Mouse (Mus musculus): ENCODE results near the gene Tbc1d10a. TPM values are rescaled to one million over a fixed set of nuclear protein-coding genes. Genes with fewer than 3 reads are reported as not detected.
"Not testable (repeated sequence)": the region's sequence is repeated elsewhere in the genome, so short reads cannot be mapped to it uniquely, and the experiment has no call there.

Gene Tbc1d10a
- total RNA-seq, 2 experiments from 2014 or later: 32.9 to 33.2 TPM

DNA sequence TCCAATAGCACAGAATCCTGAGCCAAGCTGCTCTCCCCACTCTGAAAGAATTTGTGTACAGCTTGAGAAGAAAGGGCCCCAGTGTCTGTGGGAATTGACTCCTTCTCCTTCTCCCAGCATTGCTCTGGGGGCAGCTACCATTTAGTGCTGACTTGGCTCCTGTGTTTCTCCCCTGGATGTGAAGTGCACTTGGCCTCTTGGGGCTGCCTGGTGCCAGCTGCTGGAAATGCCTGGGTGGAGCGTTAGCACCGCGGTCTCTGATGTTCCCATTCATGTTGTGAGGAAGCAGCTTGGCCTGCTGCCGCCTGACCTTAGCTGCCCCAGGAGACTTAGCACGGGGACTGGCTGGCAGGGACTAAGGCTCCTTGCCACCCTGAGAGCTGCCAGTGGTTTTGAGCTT, 12.0 kb upstream of the Tbc1d10a start:
- intact Hi-C loops (cut with DNase I): no loop called here
- DNase-seq (ENCODE audit: low spot score in 2 of 2): peak; percentile 66 to 73

GRCm38 (mm10) chr11:4177716-4178115, 8.9 kb upstream of the Tbc1d10a start:
- no peak for DNase-seq (ENCODE audit: low spot score in 2 of 2)

DNA sequence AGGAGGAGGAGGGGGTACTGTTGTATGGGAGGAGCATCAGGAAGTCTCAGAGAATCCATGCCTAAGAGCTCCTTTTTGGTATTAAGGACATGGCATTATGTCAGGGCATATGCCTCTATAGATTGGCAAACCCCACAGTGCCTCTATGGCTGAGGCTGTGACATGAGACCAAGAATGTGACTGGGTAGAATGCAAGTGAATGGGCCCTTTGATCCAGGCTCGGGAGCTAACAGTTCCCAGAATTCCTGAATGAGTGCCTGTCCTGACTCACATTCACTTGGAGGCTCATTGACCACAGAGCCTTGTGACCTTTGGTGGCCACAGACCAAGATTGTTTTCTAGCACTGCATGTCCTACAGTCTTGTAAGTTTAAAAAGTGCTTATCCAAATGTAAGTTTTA, 4.5 kb upstream of the Tbc1d10a start:
- intact Hi-C loops (cut with DNase I): no loop called here
- DNase-seq (ENCODE audit: low spot score in 2 of 2): no peak

More at GRCm38 (mm10) chr11:4177716-4178115, 8.9 kb upstream of the Tbc1d10a start:
- intact Hi-C loops (cut with DNase I): no loop called here

GRCm38 (mm10) chr11:4183511-4183910, 3.1 kb upstream of the Tbc1d10a start:
- intact Hi-C loops (cut with DNase I): no loop called here
- no peak for DNase-seq (ENCODE audit: low spot score in 2 of 2)

DNA sequence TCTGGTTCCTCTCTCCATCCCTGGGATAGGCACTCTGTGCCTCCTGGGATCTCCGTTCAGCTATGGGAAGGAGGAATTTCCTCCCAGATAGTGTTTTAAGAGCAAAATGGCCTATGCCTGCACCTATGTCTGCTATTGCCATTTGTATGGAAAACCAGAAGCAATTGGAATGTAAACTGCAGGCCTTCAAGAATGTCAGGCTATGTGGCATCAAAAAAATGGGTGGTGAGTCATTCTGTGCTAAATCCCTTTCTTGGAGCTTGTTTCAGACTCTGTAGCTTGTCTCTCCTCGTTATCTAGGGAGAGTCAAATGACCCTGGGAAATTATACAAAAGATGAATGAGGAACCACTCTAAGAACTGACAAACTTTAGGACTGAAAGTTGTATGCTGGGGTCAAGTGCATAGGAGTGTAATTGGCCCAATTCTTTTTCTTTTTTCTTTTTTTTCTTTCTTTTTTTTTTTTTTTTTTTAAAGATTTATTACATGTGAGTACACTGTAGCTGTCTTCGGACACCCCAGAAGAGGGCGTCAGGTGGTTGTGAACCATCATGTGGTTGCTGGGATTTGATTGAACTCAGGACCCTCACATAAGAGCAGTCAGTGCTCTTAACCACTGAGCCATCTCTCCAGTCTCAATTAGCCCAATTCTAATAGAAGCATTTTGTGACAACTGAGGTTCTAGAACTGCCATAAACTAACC, 2.2 kb upstream of the Tbc1d10a start:
- intact Hi-C loops (cut with DNase I): no loop called here
- no peak for DNase-seq (ENCODE audit: low spot score in 2 of 2)

GRCm38 (mm10) chr11:4185480-4185879, 1.1 kb upstream of the Tbc1d10a start:
- DNase-seq (ENCODE audit: low spot score in 2 of 2); intact Hi-C loops (cut with DNase I): not testable (repeated sequence)

DNA sequence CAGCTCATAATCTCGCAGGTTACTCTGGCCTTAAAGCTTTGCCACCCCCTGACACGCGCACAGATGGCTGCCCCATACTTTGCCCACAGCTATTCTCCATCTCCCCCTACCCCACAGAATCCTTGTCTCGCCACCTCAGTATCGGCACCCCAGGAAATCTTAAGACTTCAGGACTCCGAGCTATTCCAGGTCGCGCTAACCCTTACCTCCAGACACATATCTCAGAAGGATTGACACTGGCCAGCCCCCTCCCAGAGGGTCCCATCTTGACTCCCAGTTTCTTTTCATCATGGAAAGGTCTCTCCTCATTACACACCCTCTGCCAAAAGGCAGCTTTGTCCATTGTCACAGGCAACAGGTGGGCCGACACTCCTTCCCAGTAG, 720 bp downstream of the Tbc1d10a start:
- intact Hi-C loops (cut with DNase I): no loop called here
- DNase-seq (ENCODE audit: low spot score in 2 of 2): no peak

GRCm38 (mm10) chr11:4189182-4189581, 2.6 kb downstream of the Tbc1d10a start:
- intact Hi-C loops (cut with DNase I): no loop called here
- DNase-seq (ENCODE audit: low spot score in 2 of 2): no peak

- DNase-seq (ENCODE audit: low spot score in 2 of 2): no peak
- intact Hi-C loops (cut with DNase I): no loop called here
These were observed 4.1 kb downstream of the Tbc1d10a start for GRCm38 (mm10) chr11:4190677-4191076.

GRCm38 (mm10) chr11:4192757-4193156, 6.2 kb downstream of the Tbc1d10a start:
- no peak for DNase-seq (ENCODE audit: low spot score in 2 of 2)
- intact Hi-C loops (cut with DNase I): no loop called here

DNA sequence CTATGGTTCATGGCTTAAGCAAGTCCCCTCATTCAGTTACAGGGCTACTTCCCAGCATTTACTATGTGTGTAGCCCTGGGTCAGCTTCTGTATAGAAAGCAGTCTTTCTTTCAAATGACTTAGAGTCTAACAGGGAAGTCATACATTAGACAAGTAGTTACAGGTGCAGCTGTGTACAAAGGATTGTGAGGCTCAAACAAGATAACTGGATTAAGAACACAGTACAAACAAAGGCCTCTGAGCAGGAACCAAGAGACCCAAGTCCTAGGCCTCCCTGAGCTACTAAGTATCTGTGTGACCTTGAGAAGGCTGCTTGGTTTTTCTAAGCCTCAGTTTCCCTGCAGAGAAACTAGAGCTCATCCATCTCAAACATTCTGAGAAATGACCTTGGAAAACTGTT, 6.8 kb downstream of the Tbc1d10a start:
- DNase-seq (ENCODE audit: low spot score in 2 of 2): no peak
- intact Hi-C loops (cut with DNase I): no loop called here

GRCm38 (mm10) chr11:4195597-4196031, 9.0 kb downstream of the Tbc1d10a start:
- no peak for DNase-seq (ENCODE audit: low spot score in 2 of 2)
- intact Hi-C loops (cut with DNase I): no loop called here

DNA sequence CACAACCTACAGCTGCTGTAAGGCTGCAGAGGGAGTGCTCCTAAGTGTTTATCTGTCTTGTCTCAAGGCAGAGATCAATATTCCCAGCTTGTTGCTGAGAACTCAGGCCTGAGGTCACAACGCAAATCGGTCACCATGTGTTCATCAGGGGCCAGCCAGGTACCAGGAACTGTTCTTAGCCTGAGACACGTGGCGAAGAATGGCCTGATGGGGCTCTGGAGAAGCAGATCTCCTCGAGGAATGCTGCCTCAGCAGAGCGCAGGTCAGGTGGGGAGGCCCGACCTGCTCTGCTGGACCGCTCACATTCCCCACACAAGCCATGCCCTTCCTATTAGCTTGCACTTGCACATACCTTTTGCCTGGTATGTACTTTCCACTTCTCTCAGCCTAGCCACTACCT, 10.0 kb downstream of the Tbc1d10a start:
- intact Hi-C loops (cut with DNase I): no loop called here
- DNase-seq (ENCODE audit: low spot score in 2 of 2): no peak

- intact Hi-C loops (cut with DNase I): no loop called here
These were observed 11.1 kb downstream of the Tbc1d10a start for GRCm38 (mm10) chr11:4197691-4198090.

GRCm38 (mm10) chr11:4201981-4202700, 15.6 kb downstream of the Tbc1d10a start:
- DNase-seq (ENCODE audit: low spot score in 2 of 2): no peak
- intact Hi-C loops (cut with DNase I): no loop called here

More at GRCm38 (mm10) chr11:4197691-4198090, 11.1 kb downstream of the Tbc1d10a start:
- DNase-seq (ENCODE audit: low spot score in 2 of 2): no peak

DNA sequence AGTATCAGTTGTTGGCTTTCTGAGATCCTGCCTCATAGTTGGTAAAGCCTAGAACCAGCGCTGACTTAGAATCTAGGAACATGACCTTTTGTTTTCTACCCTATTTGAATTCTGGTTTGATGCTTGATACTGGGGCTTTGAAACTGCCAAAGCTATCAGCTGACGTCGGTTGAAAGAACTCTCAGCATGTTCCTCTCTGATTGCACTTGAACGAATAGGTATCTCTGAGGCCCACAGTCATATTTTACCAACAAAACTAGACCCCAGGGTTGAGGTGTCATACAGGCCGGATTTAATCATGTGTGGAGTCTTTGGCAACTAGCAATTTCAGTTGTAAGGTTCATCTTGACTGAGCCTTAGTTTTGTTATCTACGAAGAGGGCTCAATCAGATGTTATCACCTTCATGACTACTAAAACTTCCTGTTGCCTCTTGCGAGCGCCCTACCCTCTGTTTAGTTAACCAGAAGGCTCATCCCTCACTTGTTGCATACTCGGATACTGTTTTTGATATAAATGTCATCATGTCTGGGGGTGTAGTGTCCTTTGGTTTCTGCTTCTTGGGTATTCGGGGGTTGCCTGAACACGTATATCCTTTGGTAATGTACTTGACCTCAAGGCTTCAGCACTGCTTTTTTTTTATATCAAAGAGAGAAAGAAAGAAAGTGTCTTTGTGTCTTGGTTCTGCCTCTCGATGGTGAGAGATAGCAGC, 16.6 kb downstream of the Tbc1d10a start:
- intact Hi-C loops (cut with DNase I): no loop called here
- DNase-seq (ENCODE audit: low spot score in 2 of 2): no peak

- no peak for DNase-seq (ENCODE audit: low spot score in 2 of 2)
- intact Hi-C loops (cut with DNase I): no loop called here
These were observed 17.1 kb downstream of the Tbc1d10a start for GRCm38 (mm10) chr11:4203705-4204074.

DNA sequence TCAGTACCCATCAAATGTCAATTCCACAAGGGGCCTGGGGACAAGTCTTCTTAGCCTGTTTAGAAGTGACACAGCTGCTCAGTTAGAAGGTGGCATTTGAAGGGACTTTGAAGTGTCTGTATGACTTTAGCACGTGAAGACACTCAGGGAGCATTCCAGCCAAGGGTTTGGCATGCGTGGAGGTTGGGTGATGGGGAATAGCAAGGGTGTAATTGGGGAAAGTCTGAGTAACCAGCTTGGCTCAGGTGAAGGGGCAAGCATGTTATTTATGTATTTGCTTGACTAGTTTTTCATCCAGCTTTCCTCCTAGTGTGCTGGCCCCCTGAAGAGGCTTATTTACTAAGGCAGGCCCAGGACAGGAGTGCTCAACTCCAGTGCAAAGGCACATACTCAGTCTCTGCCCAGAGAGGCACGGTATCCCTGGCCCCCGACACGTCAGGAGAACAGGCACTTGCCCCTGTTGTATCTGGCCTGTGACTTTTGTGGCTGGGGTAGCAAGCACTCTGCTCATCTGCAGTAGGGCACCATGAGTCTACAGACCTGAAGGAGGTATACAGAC, 18.6 kb downstream of the Tbc1d10a start:
- DNase-seq (ENCODE audit: low spot score in 2 of 2): no peak
- intact Hi-C loops (cut with DNase I): no loop called here

GRCm38 (mm10) chr11:4205951-4206350, 19.4 kb downstream of the Tbc1d10a start:
- DNase-seq (ENCODE audit: low spot score in 2 of 2): no peak
- intact Hi-C loops (cut with DNase I): no loop called here

DNA sequence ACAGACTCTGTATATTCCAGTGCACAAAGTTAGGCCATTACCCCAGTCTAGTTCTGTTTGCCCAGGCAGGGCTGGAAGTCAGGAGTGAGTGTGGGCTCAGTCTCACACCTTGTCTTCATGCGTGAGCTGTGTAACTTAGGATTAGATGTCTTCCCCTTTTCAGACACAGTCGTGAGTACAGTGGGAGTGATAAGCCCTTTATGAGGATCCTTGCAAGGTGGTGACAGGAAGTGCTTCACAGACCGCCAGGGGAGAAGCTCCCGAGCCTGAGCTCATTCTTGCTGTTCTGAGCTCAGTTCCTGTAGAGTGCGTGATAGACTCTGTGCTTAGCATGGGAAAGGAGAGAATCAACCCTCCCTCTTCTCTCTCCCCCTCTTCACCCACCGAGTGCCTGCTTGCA, 20.0 kb downstream of the Tbc1d10a start:
- intact Hi-C loops (cut with DNase I): no loop called here
- no peak for DNase-seq (ENCODE audit: low spot score in 2 of 2)

Data from left cerebral cortex, postnatal 14 days (tissue).